Mouse (Mus musculus): Measurements from ENCODE around the gene Syne2. TPM values are rescaled to one million over a fixed set of nuclear protein-coding genes. Genes with fewer than 3 reads are reported as not detected.

The Syne2 gene
- total RNA-seq, 2 experiments from 2014 or later: 6.8 to 10.8 TPM

GRCm38 (mm10) chr12:75860843-75861242 lies 42.9 kb downstream of the Syne2 start:
- ATAC-seq (replicated peaks; ENCODE audit: low FRiP score, poor library complexity, severe bottlenecking): no peak

GRCm38 (mm10) chr12:75865166-75865565 lies 47.2 kb downstream of the Syne2 start:
- no peak for ATAC-seq (replicated peaks; ENCODE audit: low FRiP score, poor library complexity, severe bottlenecking)

- ATAC-seq (replicated peaks; ENCODE audit: low FRiP score, poor library complexity, severe bottlenecking): no peak
Measured at GRCm38 (mm10) chr12:75866419-75867373, 48.8 kb downstream of the Syne2 start.

- ATAC-seq (replicated peaks; ENCODE audit: low FRiP score, poor library complexity, severe bottlenecking): no peak
Measured at GRCm38 (mm10) chr12:75873546-75874235, 55.8 kb downstream of the Syne2 start.

- ATAC-seq (replicated peaks; ENCODE audit: low FRiP score, poor library complexity, severe bottlenecking): no peak
Measured at GRCm38 (mm10) chr12:75874287-75874994, 56.5 kb downstream of the Syne2 start.

- no peak for ATAC-seq (replicated peaks; ENCODE audit: low FRiP score, poor library complexity, severe bottlenecking)
Measured at GRCm38 (mm10) chr12:75879636-75880317, 61.8 kb downstream of the Syne2 start.

- ATAC-seq (replicated peaks; ENCODE audit: low FRiP score, poor library complexity, severe bottlenecking): no peak
Measured at GRCm38 (mm10) chr12:75881554-75881953, 63.6 kb downstream of the Syne2 start.

- ATAC-seq (replicated peaks; ENCODE audit: low FRiP score, poor library complexity, severe bottlenecking): no peak
Measured at GRCm38 (mm10) chr12:75886161-75886560, 68.2 kb downstream of the Syne2 start.

- no peak for ATAC-seq (replicated peaks; ENCODE audit: low FRiP score, poor library complexity, severe bottlenecking)
Measured at GRCm38 (mm10) chr12:75886946-75887345, 69.0 kb downstream of the Syne2 start.

GRCm38 (mm10) chr12:75888721-75889120 lies 70.8 kb downstream of the Syne2 start:
- no peak for ATAC-seq (replicated peaks; ENCODE audit: low FRiP score, poor library complexity, severe bottlenecking)

GRCm38 (mm10) chr12:75891206-75891605 lies 73.3 kb downstream of the Syne2 start:
- ATAC-seq (replicated peaks; ENCODE audit: low FRiP score, poor library complexity, severe bottlenecking): no peak

GRCm38 (mm10) chr12:75893392-75893791 lies 75.5 kb downstream of the Syne2 start:
- ATAC-seq (replicated peaks; ENCODE audit: low FRiP score, poor library complexity, severe bottlenecking): no peak

GRCm38 (mm10) chr12:75894316-75894997 lies 76.5 kb downstream of the Syne2 start:
- ATAC-seq (replicated peaks; ENCODE audit: low FRiP score, poor library complexity, severe bottlenecking): no peak

- no peak for ATAC-seq (replicated peaks; ENCODE audit: low FRiP score, poor library complexity, severe bottlenecking)
Measured at GRCm38 (mm10) chr12:75894998-75895331, 77.0 kb downstream of the Syne2 start.

- no peak for ATAC-seq (replicated peaks; ENCODE audit: low FRiP score, poor library complexity, severe bottlenecking)
Measured at GRCm38 (mm10) chr12:75897793-75898192, 79.9 kb downstream of the Syne2 start.

GRCm38 (mm10) chr12:75901721-75902120 lies 83.8 kb downstream of the Syne2 start:
- ATAC-seq (replicated peaks; ENCODE audit: low FRiP score, poor library complexity, severe bottlenecking): no peak

- no peak for ATAC-seq (replicated peaks; ENCODE audit: low FRiP score, poor library complexity, severe bottlenecking)
Measured at GRCm38 (mm10) chr12:75904068-75904467, 86.1 kb downstream of the Syne2 start.

- no peak for ATAC-seq (replicated peaks; ENCODE audit: low FRiP score, poor library complexity, severe bottlenecking)
Measured at GRCm38 (mm10) chr12:75905304-75905703, 87.4 kb downstream of the Syne2 start.

GRCm38 (mm10) chr12:75908466-75908865 lies 90.5 kb downstream of the Syne2 start:
- no peak for ATAC-seq (replicated peaks; ENCODE audit: low FRiP score, poor library complexity, severe bottlenecking)
